Mouse (Mus musculus) erythroblast, embryonic 14.5 days (primary cell): Measurements from ENCODE around the gene Ptx3.

Experiments
- GATA1 ChIP-seq: IDR thresholded peaks from 2 replicates; pipeline ENCODE4 v1.6.1; 2012; ENCODE audit warnings: low read length, inconsistent platforms, mixed read lengths
- TAL1 ChIP-seq: IDR thresholded peaks from 3 replicates; pipeline ENCODE4 v1.6.1; 2012; ENCODE audit warnings: low read length, inconsistent platforms, mixed read lengths

GRCm38 (mm10) chr3:66263270-66263669 lies 43.6 kb downstream of the Ptx3 start:
- no peak for TF ChIP-seq GATA1
- TF ChIP-seq TAL1: no peak
